Mouse (Mus musculus): ENCODE results near the gene Bivm. TPM values are rescaled to one million over a fixed set of nuclear protein-coding genes. Genes with fewer than 3 reads are reported as not detected.

Gene Bivm
- polyA plus RNA-seq (2012; fragmentation: generic; extraction: Trizol): 9.1 TPM
- long read RNA-seq, experiment 1, partial matches to known transcripts: 5 of 11 reads
- long read RNA-seq, experiment 1, other reads (novel, unspliced or antisense): 4 of 11 reads
- long read RNA-seq, experiment 2, transcript Bivm-202 (10 exons, 3,570 nt): major isoform, 25 of 85 reads
- long read RNA-seq, experiment 2, partial matches to known transcripts: 11 of 85 reads
- long read RNA-seq, experiment 2, other reads (novel, unspliced or antisense): 48 of 85 reads

GRCm38 (mm10) chr1:44118239-44119054 lies at the start of gene Bivm, which contains the start of gene Kdelc1:
Bivm (plus strand) TSS chr1:44118957.
Kdelc1 (minus strand) TSS chr1:44118808.
- H3K36me3 ChIP-seq (ENCODE audit: control insufficient read depth, insufficient read depth): peaks cover 35% of the 10 kb centered on the region
- peaks cover 21% of the 10 kb centered on the region for H3K79me3 ChIP-seq (ENCODE audit: low read depth)
- no peaks in the 10 kb centered on the region for H3K27me3 ChIP-seq (ENCODE audit: control insufficient read depth, insufficient read depth, insufficient read length)
- H3K79me2 ChIP-seq (ENCODE audit: control insufficient read depth, insufficient read depth): peaks cover 51% of the 10 kb centered on the region
- peak within 1 kb of the TSS; percentile 95 for H3ac ChIP-seq (ENCODE audit: control insufficient read depth, insufficient read length, low read depth)
- peak; percentile 69 for TF ChIP-seq MAX (IDR thresholded peaks at IDR 0.05)
- peak; percentile 61 for TF ChIP-seq USF1 (IDR thresholded peaks at IDR 0.05; ENCODE audit: low read depth)
- no peak for TF ChIP-seq FOSL1 (IDR thresholded peaks at IDR 0.05; ENCODE audit: insufficient read depth, low read length, poor library complexity, severe bottlenecking)
- peak within 1 kb of the TSS; percentile 81 for H3K4me3 ChIP-seq (ENCODE audit: insufficient read depth, poor library complexity, severe bottlenecking)

DNA sequence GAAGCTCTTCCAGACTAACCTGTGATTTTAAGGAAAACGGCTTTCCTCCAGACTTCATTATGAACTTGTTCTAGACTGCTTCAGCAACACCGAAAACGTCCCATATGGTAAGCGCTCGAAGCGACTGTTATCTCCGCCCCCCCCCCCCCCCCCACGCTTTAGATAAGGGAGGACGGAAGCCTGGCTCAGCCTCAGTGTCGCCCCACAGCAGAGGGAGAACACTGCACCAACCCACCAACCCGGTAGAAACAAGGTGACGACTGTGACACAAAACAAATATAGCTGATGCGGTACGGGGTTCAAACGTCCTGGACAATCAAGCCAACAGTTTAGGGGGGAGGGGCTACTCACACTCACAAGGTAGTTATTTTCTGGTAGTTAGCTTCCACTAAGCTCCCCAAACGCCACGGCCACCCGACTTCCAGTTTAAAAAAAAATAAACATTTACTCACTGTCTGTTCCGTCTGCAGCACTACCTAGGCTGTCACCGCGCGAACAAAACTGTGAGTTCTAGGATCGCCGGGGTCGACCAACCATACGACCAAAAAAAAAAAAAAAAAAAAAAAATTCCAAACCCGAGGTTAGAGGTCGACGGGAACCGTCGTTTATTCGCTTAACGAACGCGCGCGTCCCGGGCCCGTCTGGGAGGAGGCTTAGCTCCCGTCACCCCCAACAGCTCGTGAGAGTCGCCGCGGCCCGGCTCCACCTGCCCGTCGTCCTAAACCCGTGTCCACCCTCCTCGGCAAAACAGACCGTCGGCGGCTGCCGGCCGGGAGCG lies 17.1 kb upstream of the Bivm start:
- Histone ChIP-seq H3K79me3 (ENCODE audit: low read depth) (peaks cover 42% of the 10 kb centered on the region), H3K27me3 (ENCODE audit: control insufficient read depth, insufficient read depth, insufficient read length) (no peaks in the 10 kb centered on the region), H3K79me2 (ENCODE audit: control insufficient read depth, insufficient read depth) (peaks cover 51% of the 10 kb centered on the region), H3K4me3 (ENCODE audit: insufficient read depth, poor library complexity, severe bottlenecking) (peak overlapping the region; percentile 66), H3ac (ENCODE audit: control insufficient read depth, insufficient read length, low read depth) (peak overlapping the region; percentile 86), H3K36me3 (ENCODE audit: control insufficient read depth, insufficient read depth) (peaks cover 30% of the 10 kb centered on the region)
- TF ChIP-seq MYOG (IDR thresholded peaks at IDR 0.05; ENCODE audit: control insufficient read depth, extremely low read depth, insufficient read length): no peak
- TF ChIP-seq CEBPB (IDR thresholded peaks at IDR 0.05; ENCODE audit: low read depth): no peak
- no peak for TF ChIP-seq MAX (IDR thresholded peaks at IDR 0.05)
- TF ChIP-seq FOSL1 (IDR thresholded peaks at IDR 0.05; ENCODE audit: insufficient read depth, low read length, poor library complexity, severe bottlenecking): no peak
- no peak for TF ChIP-seq CTCF (IDR thresholded peaks at IDR 0.05; ENCODE audit: control insufficient read depth, insufficient read depth, insufficient read length)
- no peak for TF ChIP-seq MYOD1 (IDR thresholded peaks at IDR 0.05; ENCODE audit: control insufficient read depth, insufficient read length, low read depth)
- TF ChIP-seq USF1 (IDR thresholded peaks at IDR 0.05; ENCODE audit: low read depth): no peak

DNA sequence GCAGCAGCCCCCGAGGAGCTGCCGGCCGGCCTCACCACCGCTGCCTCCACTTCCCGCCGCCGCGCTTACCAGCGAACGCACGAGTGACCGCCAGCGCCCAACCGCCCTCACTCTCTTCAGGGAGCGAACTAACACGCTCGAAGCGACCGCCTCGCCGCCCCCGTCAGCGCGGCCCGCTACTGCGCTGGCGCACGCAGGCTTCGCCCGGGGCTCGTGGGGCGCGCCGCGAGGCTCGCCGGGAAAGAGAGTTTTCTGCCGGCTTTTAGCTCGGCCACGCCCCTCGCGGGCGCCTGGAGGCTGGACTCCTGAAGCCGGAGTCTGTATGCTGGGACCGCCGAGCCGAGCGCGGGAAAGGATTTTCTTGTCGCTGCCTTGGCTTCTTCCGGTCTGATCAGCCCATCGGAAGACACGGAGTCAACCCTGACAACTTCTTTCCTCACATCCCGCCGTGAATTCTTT lies 16.5 kb upstream of the Bivm start, which contains the start of gene Tex30:
Gene Tex30, minus strand, starts transcription at position 183 of the 459 bp plus-strand sequence.
- Histone ChIP-seq H3K79me2 (ENCODE audit: control insufficient read depth, insufficient read depth) (peaks cover 44% of the 10 kb centered on the region), H3K4me3 (ENCODE audit: insufficient read depth, poor library complexity, severe bottlenecking) (peak within 1 kb of the TSS; percentile 66)

GRCm38 (mm10) chr1:44102939-44103338 lies 15.8 kb upstream of the Bivm start:
- H3K36me3 ChIP-seq (ENCODE audit: control insufficient read depth, insufficient read depth): peaks cover 33% of the 10 kb centered on the region
- peak overlapping the region; percentile 66 for H3K4me3 ChIP-seq (ENCODE audit: insufficient read depth, poor library complexity, severe bottlenecking)
- TF ChIP-seq MAX (IDR thresholded peaks at IDR 0.05) (no peak), CEBPB (IDR thresholded peaks at IDR 0.05; ENCODE audit: low read depth) (no peak), USF1 (IDR thresholded peaks at IDR 0.05; ENCODE audit: low read depth) (no peak), MYOD1 (IDR thresholded peaks at IDR 0.05; ENCODE audit: control insufficient read depth, insufficient read length, low read depth) (no peak), CTCF (IDR thresholded peaks at IDR 0.05; ENCODE audit: control insufficient read depth, insufficient read depth, insufficient read length) (no peak), FOSL1 (IDR thresholded peaks at IDR 0.05; ENCODE audit: insufficient read depth, low read length, poor library complexity, severe bottlenecking) (no peak)
- H3ac ChIP-seq (ENCODE audit: control insufficient read depth, insufficient read length, low read depth): peak overlapping the region; percentile 19
- no peaks in the 10 kb centered on the region for H3K27me3 ChIP-seq (ENCODE audit: control insufficient read depth, insufficient read depth, insufficient read length)
- H3K79me3 ChIP-seq (ENCODE audit: low read depth): peaks cover 30% of the 10 kb centered on the region
- peaks cover 38% of the 10 kb centered on the region for H3K79me2 ChIP-seq (ENCODE audit: control insufficient read depth, insufficient read depth)

More for the DNA sequence above, 16.5 kb upstream of the Bivm start, which contains the start of gene Tex30:
- peak within 1 kb of the TSS; percentile 86 for H3ac ChIP-seq (ENCODE audit: control insufficient read depth, insufficient read length, low read depth)
- no peaks in the 10 kb centered on the region for H3K27me3 ChIP-seq (ENCODE audit: control insufficient read depth, insufficient read depth, insufficient read length)
- H3K79me3 ChIP-seq (ENCODE audit: low read depth): peaks cover 36% of the 10 kb centered on the region
- TF ChIP-seq MYOG (IDR thresholded peaks at IDR 0.05; ENCODE audit: control insufficient read depth, extremely low read depth, insufficient read length) (no peak), MAX (IDR thresholded peaks at IDR 0.05) (peak; percentile 70)
- H3K36me3 ChIP-seq (ENCODE audit: control insufficient read depth, insufficient read depth): peaks cover 31% of the 10 kb centered on the region

- Histone ChIP-seq H3ac (ENCODE audit: control insufficient read depth, insufficient read length, low read depth) (peak overlapping the region; percentile 53), H3K79me2 (ENCODE audit: control insufficient read depth, insufficient read depth) (peaks cover 48% of the 10 kb centered on the region), H3K79me3 (ENCODE audit: low read depth) (peaks cover 21% of the 10 kb centered on the region), H3K4me3 (ENCODE audit: insufficient read depth, poor library complexity, severe bottlenecking) (peak overlapping the region; percentile 81), H3K36me3 (ENCODE audit: control insufficient read depth, insufficient read depth) (peaks cover 41% of the 10 kb centered on the region), H3K27me3 (ENCODE audit: control insufficient read depth, insufficient read depth, insufficient read length) (no peaks in the 10 kb centered on the region)
- TF ChIP-seq MAX (IDR thresholded peaks at IDR 0.05) (no peak), MYOD1 (IDR thresholded peaks at IDR 0.05; ENCODE audit: control insufficient read depth, insufficient read length, low read depth) (no peak), FOSL1 (IDR thresholded peaks at IDR 0.05; ENCODE audit: insufficient read depth, low read length, poor library complexity, severe bottlenecking) (no peak), USF1 (IDR thresholded peaks at IDR 0.05; ENCODE audit: low read depth) (no peak)
Measured at GRCm38 (mm10) chr1:44117571-44117970, 1.2 kb upstream of the Bivm start.
